Mouse (Mus musculus) CD4-positive, CD25-positive, alpha-beta regulatory T cell, adult 2 months (primary cell): Measurements from ENCODE around the gene Sugp1.
A peak's percentile ranks its signal among the peaks of the same experiment; 100 is the strongest.
"Not testable (repeated sequence)": the region's sequence is repeated elsewhere in the genome, so short reads cannot be mapped to it uniquely, and the experiment has no call there.

Experiments
- DNase-seq: peaks from one replicate; pipeline ENCODE4 v3.0.0-alpha.2; 2012; ENCODE audit warnings: low read depth, low spot score

Sugp1 gene

DNA sequence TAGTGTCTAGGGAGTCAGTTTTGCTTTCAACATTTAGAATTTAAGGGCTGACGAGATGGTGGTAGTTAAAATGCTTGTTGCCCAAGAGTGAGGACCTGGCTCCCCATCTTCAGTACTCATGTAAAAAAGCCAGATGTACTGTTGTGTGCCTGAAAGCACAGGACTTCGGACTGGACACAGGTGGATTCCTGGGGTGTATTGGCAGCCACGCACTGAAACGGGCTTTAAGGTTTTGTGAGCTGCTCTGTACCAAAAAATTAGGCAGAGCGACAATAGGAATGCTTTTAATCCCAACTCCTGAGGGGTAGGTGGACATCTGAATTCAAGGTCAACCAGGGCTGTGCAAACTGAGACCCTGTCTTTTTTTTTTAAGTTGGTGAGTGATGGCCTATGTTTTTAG, 1.4 kb downstream of the Sugp1 start:
- DNase-seq, result no peak

DNA sequence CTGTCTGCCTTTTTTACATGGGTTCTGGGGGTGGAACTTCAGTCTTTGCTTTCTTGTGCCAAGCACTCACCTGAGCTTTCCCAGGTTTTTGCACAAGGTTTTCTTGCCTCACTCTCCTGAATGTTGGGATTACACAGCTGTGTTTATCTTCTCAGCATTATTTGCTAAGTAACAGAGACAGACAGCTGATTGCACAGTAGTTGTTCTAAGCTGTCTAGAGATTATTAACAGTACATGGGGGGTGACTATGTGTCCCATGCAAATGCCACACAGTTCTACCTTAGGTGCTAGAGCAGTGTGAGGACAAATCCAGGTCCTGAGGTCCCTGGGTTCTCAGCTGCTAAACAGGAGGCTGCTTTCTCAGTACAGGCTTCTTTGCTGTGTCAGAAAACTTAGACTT, 7.0 kb downstream of the Sugp1 start:
- no peak for DNase-seq

DNA sequence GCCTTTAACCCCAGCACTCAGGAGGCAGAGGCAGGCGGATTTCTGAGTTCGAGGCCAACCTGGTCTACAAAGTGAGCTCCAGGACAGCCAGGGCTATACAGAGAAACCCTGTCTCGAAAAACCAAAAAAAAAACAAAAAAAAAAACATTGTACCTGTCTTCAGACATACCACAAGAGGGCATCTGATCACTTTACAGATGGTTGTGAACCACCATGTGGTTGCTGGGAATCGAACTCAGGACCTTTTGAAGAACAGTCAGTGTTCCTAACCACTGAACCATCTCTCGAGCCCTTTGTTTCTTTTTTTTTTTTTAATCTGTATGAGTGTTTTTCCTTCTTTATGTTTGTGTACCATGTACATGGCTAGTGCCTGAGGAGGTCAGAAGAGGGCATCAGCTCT, 7.8 kb downstream of the Sugp1 start:
- DNase-seq, result not testable (repeated sequence)

DNA sequence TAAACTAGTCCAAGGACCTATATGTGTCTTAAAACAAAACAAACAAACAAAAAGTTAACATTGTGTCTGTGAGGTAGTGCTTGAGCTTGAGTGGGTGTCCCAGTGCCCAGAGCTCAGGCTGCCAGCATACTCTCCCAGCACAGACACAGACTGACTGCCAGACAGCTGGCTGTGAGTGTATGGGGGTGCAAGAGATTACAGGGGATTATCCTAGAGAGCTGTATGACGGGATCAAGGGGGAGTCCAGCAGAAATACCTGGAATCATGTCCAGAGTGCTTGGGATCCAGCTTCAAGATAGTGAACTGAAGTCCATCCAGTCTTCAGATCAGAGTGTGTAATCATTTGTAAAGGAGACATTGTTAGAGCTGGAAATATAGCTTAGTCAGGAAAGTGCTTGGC, 15.1 kb downstream of the Sugp1 start:
- DNase-seq, result no peak

DNA sequence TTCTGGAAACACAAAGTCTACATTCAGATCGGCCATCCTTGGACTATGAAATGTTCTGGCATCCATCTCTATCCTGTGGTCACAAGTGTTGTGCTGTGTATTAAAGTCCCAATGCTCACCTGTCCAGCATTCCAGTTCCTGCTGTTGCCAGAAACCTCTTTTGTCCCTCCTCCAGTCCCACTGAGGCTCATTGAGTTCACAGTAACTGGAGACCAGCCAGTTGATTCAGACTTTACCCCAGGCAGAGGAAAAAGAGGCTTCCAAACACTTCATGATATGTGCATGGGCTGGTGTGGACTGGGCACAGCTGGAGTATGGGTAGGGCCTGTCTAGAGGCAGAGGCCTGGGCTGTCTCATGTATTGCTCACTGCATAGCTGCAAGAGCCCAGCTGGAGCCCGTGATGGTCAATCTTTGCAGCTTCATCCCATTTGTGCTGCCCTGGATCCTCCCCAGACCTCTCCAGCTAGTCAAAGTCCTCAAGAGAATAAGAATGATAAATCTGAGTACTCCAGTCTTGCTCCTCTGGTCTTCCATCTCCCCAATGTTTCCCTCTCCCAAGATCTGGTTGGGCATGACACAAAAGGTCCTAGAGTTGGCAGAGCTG, 29.3 kb downstream of the Sugp1 start:
- no peak for DNase-seq

DNA sequence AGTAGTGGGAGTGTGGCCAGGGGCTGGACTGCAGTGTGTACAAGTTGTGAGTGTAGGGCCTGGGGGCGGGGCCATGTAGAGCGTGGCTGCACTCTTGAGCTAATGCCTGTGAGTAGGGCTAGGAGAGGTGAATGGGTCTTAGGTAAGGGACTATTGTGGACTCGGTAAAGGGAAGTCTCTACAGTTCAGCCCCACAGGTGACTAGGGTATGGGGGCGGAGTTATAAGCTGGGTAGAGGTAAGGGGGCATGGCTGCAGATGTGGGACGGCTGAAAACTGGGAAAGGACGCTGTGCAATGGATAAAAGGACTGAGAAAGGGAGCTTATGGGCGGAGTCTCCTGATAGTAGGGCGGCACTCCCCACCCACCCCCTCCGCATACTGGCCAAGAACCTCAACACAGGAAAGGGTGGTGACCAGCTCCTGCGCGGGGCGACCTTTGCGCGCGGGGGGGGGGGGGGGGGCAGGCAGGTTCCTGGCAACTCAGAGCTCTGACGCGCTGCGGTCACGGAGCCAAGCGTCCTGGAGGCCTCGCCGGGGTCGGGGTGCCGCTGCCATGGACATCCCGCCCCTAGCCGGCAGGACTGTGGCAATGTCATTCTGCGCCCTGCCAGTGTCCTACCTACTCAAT, 29.9 kb downstream of the Sugp1 start, which contains the start of gene Tm6sf2:
Gene Tm6sf2, plus strand, starts transcription at position 484 of the 629 bp plus-strand sequence.
- peak; percentile 38 for DNase-seq

DNA sequence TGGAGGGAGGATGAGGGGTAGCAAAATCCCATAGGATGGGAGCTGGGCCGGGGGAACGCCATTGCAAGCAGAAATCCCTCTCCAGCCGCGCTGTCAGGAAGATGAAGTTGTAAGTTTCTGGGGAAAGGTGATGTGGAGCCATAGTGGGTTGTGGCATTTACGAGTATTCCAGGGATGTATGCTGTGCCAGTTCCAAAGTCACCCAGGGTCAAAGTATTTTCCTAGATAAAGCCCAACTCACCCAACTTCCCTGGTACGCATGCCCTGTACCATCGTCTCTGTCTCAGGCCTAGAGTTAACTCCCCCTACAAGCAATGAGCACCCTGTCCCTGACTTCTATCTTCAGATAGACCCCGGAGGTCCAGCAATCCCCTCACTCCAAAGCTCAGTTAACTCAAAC, 30.5 kb downstream of the Sugp1 start:
- DNase-seq, result no peak

DNA sequence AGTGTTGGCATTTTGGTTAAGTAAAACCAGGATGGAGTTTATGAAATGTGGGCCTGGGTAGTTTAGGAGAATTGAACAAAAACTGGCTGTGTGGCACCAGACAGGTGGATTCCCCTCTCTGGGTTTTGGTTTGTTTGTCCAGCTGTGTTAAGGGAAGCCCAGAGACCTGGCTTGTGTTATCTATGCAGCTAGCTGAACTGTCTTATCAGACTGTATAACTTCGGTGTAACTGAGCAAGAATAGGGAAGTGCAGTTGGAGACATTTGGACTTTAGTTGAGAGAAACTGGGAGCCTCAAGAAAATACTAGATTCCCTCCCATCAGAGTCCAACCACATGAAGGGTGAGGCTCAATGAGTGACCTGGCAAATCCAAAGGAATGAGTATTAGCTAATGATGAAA, 31.1 kb downstream of the Sugp1 start:
- DNase-seq, result no peak

DNA sequence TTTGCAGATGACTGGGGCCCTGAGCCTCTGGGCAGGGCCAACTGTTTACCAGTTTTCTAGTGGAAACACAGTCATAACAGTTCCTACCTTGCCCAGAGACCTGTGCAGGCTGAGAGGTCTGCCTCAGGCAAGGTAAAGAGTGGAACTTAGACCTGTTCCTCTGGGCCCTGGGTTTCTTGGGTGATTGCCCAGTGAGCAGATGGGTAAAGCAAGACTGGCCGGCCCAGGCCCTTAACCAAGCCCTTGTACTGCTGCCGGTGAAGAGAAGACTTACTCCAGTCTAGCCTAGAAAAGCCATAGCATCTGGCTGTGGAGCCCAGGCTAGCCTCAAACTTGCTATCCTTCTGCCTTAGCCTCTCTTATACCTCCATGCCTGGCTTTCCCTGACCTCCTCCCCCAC, 39.4 kb downstream of the Sugp1 start:
- DNase-seq, result no peak

DNA sequence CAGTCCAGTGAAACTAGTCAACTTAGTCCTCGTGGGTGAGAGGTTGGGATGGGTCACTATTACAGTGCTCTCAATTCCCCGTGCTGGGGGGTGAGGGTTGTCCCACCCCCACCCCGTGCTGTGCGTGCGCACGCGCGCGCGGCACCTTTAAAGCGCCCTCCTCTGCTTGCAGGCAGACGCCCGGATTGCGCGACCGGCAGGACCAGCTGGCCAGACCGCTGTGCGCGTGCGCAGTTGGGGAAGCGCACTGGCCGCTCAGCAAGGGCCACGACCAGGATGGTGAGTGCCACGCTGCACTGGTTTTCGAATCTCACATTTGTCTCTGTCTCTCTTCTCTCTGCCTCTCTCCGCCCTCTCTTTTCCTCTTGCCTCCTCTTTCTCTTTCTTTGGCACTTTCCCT, 40.7 kb downstream of the Sugp1 start, which contains the start of gene Hapln4:
Gene Hapln4, plus strand, starts transcription at position 173 of the 400 bp plus-strand sequence.
- peak; percentile 23 for DNase-seq

DNA sequence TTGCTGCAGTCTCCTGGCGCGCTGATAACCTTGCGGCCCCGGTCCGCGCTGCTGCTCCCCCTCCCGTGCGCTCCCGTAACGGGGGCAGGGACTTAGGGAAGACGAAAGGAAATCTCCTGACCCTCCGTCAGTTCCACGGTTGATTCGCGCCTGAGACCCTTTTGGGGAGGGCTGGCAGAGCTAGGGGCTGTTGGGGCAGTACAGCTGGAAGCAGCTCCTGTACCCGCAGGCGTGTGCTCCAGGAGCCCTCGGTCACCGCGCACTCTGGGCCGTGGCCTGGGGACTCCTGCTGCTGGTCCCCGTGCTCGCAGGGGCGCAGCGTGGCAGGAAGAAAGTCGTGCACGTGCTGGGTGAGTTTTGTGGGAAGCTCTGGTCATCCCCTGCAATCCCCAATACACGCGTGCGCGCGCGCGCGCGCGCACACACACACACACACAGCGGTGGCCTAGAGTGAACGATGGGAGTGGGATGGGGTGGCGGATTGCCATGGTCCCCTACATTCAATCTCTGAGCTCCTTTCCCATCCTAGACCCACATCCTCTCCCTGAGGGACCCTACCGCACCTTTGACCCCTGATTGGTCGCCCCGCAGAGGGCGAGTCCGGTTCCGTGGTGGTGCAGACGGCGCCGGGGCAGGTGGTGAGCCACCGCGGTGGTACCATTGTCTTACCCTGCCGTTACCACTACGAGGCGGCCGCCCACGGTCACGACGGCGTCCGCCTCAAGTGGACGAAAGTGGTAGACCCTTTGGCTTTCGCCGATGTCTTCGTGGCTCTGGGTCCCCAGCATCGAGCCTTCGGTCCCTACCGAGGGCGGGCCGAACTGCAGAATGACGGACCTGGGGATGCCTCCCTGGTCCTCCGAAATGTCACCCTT, 41.8 kb downstream of the Sugp1 start:
- DNase-seq, result no peak

DNA sequence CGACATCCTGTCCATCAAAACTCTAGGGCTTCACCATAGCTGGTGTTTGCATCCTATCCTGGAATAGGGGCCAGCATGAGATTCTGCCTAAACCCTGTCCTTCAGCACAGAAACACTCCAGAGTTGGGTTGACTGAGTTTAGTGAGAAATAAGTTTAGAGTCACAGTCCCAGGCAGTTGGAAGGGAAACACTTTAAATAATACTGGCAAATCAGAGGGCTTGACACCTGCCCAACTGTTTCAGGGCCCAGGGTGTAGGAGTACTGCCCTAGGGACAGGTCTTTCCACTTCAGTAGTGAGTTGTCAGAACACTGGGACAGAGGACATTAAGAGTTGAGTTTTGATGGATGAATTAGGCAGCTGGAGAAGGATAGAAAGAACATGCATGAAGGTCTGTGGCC, 43.5 kb downstream of the Sugp1 start:
- DNase-seq, result no peak

DNA sequence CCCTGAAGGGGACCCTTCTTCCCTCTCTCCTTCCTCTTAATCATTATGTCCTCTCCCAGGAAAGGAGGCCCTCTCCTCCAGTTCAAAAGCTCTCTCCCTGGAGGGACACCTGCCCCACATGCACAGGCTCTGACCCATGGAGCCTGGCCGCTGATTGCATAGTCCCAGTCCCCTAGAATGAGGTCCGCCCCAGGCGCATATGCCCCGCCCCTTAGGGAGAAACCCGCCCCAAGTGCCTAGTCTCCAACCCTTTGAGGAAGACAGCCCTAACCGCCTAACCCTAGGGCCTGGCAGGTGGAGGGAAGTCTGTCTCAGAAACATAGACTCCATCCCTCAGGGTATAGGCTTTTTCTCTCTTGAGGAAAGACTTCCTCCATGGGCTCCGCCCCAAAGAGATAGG, 44.6 kb downstream of the Sugp1 start:
- no peak for DNase-seq

DNA sequence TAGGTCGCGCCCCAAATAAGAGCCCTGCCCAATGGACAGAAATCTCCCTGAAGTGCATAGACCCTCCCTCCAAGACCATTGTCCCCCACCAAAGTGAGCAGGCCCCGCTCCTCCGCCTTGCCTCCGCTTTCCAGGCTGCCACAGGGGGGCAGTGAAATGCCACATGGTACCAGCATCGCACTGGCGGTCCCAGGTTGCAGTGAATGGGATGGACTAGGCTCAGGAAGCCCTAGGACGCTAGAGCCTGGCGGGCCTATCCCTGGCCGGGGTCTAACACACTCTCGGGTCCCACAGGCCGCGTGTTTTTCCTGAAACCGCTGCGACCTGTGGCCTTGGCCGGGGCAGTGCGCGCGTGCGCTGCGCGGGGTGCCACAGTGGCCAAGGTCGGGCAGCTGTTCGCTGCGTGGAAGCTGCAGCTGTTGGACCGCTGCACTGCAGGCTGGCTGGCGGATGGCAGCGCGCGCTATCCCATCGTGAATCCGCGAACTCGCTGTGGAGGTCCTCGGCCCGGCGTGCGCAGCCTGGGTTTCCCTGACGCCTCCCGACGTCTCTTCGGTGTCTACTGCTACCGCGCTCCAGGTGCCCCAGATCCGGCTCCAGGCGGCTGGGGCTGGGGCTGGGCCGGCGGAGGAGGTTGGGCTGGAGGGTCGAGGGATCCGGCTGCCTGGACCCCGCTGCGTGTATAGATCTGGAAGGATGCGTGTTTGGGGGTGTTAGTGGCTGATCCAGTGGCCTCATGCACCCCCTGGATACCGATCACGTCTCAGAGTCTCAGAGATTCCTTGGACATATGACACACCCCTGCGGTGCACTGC, 45.4 kb downstream of the Sugp1 start:
- DNase-seq, result peak; percentile 36

DNA sequence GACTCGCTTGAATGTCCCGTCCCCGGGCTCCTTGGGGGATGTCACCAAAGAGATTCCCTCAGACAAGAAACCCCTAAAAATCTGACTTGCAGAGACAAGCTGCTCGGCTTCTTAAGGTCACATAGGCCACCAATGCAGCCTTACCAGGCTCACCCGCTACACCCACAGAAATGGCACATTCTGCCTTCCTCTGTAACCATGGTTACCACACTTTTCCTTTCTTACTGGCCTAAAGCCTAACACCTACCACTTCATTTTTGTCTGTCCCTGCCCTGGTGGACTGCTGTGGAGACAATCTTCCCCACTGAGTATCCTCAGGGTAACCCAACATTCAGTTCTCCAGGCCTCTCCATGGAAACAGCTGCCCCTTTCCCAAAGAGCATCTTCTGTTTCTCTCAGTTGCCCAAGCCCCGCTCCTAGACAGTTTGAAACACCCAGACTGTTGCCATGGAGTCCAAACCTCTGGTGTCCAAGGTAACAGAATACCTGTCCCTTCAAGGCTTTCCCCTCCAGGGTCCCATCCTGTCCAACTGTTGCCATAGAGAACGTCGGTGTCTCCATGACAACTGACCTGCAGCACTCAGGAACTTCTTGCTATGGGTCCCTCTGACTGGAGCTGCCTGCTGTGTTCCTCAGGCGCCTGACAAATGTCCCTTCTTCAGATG, 46.8 kb downstream of the Sugp1 start:
- no peak for DNase-seq

DNA sequence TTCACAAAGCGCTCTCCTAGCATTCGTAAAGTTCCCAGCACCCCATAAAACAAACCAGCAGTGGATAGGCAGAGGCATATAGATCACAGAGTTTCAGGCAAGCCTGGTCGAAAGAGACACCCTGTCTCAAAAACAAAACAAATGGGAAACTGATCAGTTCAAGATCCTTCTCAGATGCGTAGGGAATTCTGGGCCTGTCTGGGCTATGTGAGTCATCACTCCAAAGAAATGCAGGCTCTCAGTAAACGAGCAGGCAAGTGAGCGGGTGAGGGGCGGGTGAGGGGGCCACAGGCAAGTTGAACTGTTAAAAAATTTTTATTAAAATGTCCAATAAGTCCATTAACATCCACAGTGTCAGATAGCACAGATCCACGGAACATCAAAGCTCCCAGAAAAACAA, 50.2 kb downstream of the Sugp1 start:
- no peak for DNase-seq

DNA sequence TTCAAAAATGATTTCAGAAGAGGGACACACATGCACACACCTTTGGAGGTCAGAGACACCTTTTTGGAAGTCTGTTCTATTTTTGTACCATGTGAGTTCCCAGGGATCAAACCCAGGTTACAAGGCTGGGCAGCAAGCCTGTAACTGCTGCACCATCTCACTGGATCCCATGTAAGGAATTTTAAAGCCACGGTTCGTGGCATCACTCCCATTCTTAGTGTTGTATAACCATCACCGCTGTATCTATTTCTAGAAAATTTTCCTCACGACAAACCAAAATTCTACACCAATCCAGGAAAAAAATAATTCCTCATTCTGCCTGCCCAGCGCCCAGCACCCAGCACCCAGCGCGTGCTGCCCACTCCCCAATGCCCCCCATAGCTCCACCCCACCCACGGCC, 56.7 kb downstream of the Sugp1 start:
- DNase-seq, result no peak

DNA sequence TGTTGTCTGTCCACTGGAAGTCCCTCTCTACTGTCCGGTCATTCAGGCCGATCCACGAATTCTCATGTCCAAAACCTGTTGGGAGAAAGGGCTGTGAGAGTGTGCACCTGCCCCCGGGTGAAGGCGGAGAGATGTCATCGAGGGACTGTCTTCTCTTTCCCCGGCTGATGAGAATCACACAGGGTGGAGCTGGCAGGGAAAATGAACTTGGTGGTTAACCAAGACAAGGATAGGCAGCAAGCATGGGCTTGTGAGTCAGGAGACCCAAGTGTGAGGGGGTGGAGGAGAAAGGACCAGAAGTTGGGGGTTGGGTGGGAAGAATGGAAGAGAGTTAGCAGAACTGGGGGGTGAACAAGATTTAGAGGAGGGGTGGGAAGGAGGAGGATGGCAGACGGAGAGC, 57.6 kb downstream of the Sugp1 start:
- DNase-seq, result no peak

DNA sequence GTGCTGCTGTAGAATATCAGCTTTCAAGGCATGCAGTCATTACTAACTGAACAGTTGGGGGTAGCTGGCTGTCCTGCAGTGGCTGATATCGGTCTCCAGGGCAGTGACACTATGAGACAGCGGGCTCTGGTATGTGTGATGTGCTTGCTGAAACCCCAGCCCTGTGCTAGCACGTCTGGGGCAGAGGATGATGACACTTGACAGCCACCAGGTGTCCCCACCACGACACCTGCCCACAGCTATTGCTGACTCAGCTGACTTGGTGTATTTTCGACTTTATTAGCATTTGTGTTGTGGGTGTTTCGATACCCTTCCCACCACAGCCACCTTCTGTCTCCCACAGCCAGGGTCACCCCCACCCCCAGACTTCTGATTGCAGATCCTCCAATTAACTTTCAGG, 61.9 kb downstream of the Sugp1 start:
- DNase-seq, result peak; percentile 85

DNA sequence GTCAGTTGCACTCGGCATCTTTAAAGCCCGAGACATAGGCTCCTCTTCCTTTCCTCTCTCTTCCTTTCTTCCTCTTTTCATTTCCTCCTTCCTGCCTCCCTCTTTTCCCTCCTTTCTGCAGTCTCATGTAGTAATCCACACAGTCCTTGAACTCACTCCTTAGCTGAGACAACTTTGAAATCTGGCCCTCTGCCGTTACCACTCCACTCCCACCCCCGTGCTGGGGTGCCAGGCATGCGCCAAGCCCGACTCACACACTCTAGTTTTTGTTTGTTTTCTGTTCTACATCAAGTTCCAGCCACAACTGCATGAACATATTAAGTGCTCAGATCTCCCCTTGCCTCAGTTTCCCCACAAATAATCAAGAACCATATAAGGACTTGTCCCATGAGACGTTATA, 62.3 kb downstream of the Sugp1 start:
- DNase-seq, result no peak

DNA sequence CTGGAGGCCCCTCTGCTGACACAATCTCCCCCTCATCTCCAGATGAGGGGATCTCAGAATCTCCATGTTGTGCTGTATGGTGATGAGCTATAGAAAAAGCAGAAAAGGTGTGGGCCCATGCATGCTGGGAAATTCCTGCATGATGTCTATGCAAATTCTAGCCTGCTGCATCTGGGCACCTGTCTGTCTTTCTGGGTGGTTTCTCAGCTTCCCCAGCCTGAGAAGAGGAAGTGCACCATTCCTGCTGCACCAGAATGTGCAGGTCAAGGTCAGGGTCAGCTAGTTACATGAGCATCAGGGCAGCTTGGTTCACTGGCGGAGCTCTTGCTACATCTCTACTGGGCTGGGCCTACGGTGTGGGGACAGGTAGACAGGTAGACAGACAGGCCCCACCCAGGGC, 67.8 kb downstream of the Sugp1 start:
- DNase-seq, result no peak
